Mouse (Mus musculus): ENCODE results near the gene Trappc6a.

DNA sequence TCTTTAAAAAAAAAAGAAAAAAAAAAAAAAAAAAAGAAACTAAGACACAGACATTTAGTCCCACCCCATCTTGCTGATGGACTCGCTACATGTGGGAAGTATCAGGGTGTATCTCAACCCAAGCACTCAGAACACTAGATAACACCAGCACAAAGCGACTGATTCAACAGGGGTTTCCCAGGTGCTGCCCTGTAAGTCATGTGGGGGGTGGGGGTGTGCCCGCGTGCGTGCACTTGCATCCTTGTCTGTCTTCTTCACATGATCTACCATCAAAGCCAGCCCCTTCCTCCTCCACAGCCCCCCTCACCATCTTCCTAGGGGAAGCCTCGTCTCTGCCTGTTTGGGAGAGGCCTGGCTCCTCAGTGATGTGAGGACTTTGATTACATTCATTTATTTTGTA is 4.2 kb downstream of the Trappc6a start:
- no peak for TF ChIP-seq CTCF (conservative IDR thresholded peaks at IDR 0.05; ENCODE audit: insufficient read depth, insufficient read length, low read depth, low read length)
- no peak for TF ChIP-seq POLR2A (IDR thresholded peaks at IDR 0.05; ENCODE audit: low read depth, low read length)

All from kidney, adult 2 months (tissue).